Mouse (Mus musculus) erythroblast, embryonic 14.5 days (primary cell): ENCODE measurements around the gene Mfsd11.

Experiments
- GATA1 ChIP-seq: IDR thresholded peaks from 2 replicates; pipeline ENCODE4 v1.6.1; 2012; ENCODE audit warnings: low read length, inconsistent platforms, mixed read lengths
- TAL1 ChIP-seq: IDR thresholded peaks from 3 replicates; pipeline ENCODE4 v1.6.1; 2012; ENCODE audit warnings: low read length, inconsistent platforms, mixed read lengths

GRCm38 (mm10) chr11:116807938-116808606 is 44.2 kb upstream of the Mfsd11 start:
- TF ChIP-seq GATA1 = no peak
- TF ChIP-seq TAL1 = no peak
